Mouse (Mus musculus) ovary, postnatal 10 days (tissue): ENCODE results near the gene Mis18a.

Source experiments
- DNase-seq: peaks from one replicate; pipeline ENCODE4 v3.0.0; 2022; ENCODE audit warnings: low spot score

Gene Mis18a

GRCm38 (mm10) chr16:90727233-90728115 lies at the start of gene Mis18a:
Gene Mis18a (minus strand): TSS chr16:90727404.
- DNase-seq = peak; percentile 94

DNA sequence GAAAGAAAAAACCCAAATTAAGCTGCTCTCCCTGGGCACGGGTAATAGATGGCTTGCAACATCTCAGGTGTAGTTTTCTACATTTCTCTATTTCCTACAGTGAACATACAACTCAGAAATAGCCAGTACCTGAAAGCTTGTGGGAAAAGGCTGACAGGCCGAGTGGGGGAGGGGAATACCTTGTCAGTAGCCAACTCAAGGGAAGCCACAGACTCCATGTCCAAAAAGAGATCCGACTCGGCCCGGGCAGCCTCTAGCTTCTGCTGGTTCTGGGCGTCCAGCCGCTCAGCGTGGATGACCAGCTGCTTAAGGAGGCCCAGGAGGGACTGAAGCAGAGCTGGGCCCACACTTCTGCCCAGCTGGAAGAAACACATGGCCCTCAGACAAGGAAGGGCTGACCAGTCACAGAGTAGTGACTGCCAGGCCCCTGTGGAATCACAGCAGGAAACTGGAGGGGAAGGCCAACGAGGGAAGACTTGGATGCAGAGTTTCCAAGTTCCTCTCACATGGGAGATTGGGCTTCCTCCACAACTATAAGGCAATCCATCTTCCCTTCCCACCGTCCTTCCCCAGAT lies 48.8 kb upstream of the Mis18a start:
- DNase-seq = no peak

DNA sequence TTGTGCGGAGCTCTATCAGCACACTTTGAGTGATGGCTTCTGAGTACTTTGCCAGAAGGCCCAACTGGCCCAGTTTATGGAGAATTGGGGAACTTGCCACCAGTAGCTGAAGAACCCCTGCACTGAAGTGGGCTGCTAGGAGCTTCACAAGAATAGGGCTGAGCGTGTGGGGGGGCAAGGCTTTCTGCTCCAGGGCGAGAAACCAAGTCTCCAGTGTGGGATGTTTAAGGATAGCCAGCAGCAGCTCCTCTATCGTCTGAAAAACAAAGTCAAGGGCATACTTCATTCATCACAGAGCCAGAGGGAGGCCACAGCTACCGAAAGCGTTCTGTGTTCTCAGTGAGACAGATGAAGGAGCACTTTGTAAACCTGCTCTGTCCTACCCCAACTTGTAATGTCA lies 47.4 kb upstream of the Mis18a start:
- no peak for DNase-seq

DNA sequence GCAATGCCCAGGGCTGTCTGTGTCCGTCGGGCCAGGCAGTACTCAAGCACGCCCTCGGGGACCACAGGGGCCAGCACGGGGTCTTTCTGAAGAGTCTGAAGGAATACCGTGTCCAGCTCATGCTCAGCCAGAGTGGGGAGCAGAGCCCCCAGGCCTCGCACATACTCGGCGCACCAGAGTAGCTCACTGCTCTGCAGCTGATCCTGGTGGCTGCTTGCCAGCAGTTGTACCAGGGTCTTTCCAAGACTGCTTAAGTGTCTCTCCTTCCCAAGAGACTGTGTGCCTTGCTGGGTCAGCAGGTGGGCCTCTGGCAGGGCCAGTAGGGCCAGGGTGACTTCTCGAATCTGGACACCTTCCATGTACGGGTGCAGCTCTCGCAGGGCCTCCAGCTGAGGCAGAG lies 47.0 kb upstream of the Mis18a start:
- no peak for DNase-seq

DNA sequence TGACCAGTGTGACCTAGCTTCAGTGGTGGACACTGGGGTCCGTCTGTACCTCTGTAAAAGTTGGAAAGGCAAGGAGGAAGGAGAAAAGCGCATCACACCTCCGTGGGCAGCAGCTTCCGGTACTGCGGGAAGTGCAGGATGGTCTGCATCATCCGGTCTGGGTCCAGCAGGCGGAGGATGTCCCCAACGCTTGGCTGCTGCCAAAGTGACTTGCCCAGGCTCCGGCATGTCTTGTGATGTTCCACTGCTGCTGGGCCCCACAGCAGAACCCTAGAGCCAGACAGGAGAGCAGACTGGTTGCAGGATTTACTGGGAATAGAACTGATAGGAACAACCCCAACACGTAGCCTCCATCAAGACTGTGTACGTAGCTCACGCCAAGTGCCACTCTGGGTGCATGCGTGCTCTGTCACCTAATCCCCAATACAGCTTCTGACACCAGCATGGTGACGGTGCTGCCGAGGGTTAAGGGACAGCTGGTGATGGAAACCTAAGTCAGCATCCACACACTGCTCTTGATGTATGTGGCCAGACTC lies 39.8 kb upstream of the Mis18a start:
- no peak for DNase-seq

DNA sequence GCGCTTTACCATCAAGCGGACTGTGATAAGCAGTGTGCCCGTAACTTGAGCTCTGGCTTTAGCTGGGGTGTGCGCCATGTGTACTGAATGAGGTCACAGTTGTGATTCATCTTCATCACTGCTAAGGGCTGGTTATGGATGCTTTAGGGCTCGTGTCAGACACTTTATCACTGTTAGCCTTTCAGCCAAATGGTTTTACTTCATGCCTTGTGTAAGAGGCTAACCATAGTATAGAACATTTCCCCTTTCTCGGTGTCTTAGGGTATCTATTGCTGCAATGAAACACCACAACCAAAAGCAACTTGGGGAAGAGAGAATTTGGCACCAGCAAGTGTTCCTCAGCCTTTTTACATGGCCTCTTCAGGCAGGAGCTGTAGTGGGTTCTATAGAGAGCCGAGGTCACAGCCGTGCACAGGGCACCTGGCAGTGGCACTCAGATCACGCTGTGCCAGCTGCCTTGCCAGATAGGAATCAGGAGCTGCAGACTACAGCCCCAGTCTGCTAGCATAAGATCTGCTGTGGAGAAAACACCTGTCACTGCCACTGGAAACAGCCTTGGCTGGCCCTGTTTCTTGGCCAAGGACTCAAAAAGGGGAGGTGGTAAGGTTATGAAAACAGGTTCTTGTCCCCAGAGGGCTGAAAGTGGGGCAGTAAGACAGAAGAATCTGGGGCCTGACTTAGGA lies 38.1 kb upstream of the Mis18a start:
- no peak for DNase-seq

DNA sequence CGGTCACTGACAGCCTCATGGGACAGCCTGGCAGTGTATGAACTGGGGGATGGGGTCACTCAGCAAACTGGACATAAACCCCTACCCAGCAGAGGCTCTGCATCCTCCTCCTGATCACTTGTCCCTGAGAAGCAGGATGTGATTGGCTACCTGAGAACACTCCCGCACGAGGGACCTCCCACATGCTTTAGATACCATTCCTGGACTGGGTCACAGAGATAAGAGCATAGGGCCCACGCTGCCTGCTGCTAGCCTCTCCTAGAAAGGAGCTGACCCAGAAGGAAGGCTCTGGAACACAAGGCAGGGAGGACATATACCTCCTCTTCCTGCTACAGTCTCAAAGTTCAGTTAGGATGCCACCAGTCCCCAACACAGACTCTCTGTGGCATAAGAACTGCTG lies 33.3 kb upstream of the Mis18a start:
- DNase-seq = no peak

DNA sequence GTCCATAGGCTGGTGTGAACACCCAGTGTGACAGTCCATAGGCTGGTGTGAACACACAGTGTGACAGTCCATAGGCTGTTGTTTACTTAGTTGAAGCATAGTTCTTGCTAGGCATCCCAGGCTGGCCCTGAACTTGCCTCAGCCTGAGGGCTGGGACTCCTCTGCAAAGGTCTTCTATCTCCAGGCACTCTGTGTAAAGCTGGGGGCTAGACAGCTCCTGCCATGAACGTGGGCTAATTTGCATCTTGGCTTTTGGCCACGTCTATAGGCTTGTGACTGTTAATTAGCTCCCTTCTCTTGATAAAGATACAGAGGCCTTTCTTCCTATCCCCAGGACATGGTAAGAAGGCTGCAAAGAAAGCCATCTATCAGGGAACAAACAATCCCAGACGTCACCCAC lies 32.1 kb upstream of the Mis18a start:
- DNase-seq = no peak

DNA sequence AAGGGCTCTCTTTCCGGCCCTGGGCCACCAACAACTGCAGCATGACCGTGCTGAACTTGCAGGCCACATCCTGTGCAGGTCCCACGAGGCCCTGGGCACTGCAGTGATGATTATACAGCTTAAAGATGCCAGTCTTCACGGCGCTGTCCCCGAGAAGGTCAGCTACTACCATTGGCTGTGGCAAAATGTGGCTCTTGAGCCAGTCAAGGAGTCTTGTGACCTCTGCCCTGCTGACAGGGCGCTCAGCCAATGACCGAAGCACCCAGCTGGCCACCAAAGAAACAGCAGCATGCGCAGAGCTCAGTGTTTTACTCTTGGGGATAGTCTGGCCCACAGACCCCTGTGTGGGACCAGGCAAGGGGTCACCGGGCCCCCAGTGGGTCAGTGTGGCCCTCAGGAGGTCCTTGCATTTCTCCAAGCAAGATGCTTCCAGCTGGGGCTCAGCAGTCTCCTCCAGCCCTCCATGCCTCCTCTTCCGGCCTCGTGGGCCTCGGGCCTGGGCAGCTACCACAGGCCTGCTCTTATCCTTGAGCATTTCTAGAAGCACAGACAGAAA lies 26.3 kb upstream of the Mis18a start:
- no peak for DNase-seq

GRCm38 (mm10) chr16:90748169-90748568 lies 21.0 kb upstream of the Mis18a start:
- no peak for DNase-seq

DNA sequence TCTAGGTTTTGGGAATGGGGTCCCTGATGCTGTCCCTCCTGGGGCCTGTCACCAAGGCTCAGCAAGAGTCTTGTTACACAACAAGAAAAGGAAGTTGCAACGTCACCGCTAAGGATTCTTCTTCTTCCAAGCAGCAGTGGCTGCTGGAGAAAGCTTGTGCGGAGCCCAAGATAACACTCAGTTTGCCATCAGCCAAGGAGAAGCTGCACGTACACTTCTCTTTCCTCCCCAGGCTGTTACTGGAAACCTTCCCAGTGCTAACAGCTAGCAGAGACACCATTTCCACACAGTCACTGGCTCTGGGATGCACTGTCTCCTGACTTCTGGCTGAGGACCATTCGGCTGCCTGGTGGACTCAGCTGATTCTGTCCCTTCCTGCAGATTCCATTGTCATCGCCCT lies 19.9 kb upstream of the Mis18a start:
- DNase-seq = no peak

DNA sequence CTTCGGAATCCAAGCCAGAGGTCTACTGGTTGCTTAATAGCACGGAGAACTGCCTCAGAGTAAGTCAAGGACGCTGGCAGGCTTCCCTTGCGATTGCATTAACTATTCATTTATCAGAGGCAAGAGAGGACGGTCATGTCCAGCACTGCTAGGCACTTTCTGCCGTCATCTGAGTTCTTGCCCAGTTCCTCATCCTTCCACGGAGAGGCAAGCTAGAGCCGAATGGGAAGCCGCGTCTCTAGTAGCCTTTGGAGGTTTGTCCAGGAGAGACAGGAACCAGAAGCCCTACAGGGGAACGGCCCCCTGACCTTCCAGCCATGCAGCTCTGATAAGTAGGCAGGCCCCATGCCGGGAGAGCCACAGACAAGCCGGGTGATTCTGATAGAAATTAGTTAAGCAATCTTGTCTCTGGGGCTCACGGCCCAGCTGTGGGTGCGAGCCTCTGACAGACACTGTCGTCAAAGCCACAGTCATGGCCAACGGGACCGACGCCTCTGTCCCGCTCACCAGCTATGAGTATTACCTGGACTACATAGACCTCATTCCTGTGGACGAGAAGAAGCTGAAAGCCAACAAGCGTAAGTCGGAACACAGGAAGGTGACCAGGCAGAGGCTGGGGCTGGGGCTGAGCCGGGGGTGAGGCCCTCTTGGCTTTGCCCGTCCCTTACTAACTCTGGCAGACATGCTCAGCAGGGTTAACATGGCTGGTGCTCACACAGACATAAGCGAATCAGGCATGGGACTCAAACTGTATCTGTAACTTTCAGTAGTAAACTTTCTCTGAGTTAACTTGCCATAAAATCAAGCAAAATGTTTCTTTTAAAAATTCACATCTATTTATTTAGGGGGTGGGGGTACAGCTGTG lies 11.1 kb upstream of the Mis18a start, which contains the start of gene Mrap:
TSS of gene Mrap (plus strand) at position 116 of the 865 bp plus-strand sequence.
- no peak for DNase-seq

GRCm38 (mm10) chr16:90736672-90737270 lies 9.6 kb upstream of the Mis18a start:
- DNase-seq = no peak

DNA sequence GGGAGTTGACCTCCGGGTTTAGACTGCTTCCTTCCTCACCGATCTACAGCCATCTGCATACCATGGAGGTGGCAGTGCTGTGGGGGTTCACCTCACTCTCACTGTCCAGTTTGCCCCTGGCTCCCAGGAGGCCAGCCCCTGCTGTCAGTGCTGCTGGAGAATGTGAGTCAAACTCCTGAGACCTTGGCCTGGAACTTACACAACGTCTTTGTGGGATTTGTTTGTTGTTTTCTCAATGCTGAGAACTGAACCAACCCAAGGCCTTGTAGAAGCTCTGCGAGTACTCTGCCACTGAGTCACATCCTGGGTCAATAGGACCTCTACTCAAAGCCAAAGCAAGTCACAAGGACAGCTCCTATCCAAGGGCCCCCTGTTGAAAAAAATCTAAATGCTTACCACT lies 8.4 kb upstream of the Mis18a start:
- no peak for DNase-seq

- DNase-seq = no peak
These were observed 490 bp downstream of the Mis18a start for GRCm38 (mm10) chr16:90726600-90727227.

DNA sequence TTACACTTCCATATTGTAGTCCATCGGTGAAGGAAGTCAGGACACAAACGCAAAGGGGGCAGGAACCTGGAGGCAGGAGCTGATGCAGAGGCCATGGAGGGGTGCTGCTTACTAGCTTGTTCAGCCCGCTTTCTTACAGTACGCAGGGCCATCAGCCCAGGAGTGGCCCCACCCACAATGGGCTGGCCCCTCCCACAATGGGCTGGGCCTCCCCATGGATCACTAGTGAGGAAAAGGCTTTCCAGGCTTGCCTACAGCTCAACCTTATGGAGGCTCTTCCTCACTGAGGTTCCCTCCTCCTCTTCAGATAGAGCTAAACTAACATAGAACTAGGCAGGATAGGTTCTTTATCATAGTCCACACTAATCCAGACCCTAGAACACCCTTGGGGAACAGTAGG lies 3.2 kb downstream of the Mis18a start:
- no peak for DNase-seq

- no peak for DNase-seq
These were observed 16.9 kb downstream of the Mis18a start for GRCm38 (mm10) chr16:90710313-90710712.

DNA sequence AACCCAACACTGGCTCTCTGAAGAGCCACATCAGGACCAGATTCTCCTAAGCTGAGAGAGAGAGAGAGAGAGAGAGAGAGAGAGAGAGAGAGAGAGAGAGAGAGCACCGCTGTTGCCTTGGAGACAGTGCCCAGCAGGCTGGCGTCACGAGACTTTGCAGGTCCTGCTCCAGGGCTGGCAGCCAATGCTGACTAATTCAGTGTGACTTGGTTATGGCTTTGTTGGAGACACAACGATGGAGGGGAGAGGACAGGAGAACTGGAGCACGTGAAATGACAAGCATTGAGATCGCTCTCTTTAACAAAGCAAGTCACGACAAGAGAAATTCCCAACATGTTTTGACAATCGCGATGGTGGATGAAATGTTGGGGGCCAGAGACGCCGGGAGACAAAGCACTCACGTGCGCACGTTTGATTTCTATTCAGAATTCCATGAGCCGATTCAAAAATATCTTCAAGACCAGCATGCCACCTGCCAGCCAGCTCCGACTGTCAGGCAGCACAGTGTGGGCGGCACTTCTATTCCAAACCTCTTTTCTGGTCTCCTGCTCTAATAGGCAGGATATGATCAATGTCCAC lies 17.4 kb downstream of the Mis18a start:
- no peak for DNase-seq

DNA sequence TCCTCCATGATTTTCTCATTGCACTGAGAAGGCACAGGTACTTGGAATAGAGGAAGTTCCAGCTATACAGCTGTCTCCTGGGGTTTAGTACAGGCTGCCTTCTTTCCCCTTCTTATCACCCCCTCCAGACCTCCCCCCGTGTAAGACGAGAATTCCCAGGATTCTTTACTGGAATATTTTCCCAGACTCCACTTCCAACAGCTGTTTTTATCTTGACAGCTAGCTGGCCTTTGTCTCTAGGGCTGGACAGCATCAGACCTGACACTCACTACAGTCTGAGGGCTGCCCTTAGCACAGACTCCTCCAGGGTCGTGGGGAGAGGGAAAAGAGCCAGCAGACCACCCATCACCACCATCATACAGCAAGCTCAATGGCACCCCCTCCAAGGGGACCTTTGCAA lies 20.9 kb downstream of the Mis18a start:
- DNase-seq = no peak

DNA sequence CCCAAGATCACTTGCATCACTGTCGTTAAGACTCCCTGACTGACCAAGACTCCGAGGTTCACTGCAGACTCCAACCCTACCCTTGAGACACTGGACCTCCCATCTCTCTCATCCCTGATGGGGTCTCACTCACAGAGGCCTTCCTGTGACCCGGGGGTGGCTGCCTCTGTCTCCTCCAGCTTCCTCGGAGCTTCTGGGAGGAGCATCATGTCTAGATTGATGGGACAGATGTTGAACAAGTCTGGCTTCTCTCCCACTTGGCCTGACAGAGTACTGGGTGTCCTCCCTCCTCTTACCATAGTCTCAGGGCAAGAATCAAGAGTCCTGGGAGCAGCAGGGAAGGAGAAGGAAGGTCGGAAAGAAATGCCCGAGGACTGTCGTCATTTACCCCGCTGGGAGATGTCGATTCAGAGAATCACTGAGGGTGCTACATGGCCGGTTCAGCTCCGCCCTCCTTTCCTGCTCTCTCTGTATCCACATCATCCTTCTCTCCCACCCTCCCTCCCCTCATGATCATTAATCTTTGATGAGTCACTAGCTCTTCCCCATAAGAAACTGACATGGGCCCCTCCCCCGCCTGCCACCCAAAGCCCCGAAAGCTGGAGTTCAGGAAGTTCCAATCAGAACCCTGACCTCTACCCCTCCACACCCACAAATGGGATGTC lies 22.9 kb downstream of the Mis18a start:
- DNase-seq = no peak
